Mouse (Mus musculus): ENCODE data around the gene Zfp457. TPM values are rescaled to one million over a fixed set of nuclear protein-coding genes. Genes with fewer than 3 reads are reported as not detected.
A peak's percentile ranks its signal among the peaks of the same experiment; 100 is the strongest.
"Not testable (repeated sequence)": the region's sequence is repeated elsewhere in the genome, so short reads cannot be mapped to it uniquely, and the experiment has no call there.

The Zfp457 gene
- 1 to 10 TPM; 1.1 TPM for total RNA-seq (2021)
- long read RNA-seq, experiment 1, result 0 reads
- long read RNA-seq, experiment 2, result 0 reads

GRCm38 (mm10) chr13:67305822-67306672 lies at the start of gene Zfp457:
Zfp457 (minus strand) TSS chr13:67306485.
- peak; percentile 52 to 81 for DNase-seq (ENCODE audit: low spot score in 2 of 2)

- DNase-seq (ENCODE audit: low spot score in 2 of 2), result no peak
These were observed 45.6 kb upstream of the Zfp457 start for GRCm38 (mm10) chr13:67351854-67352253.

- DNase-seq (ENCODE audit: low spot score in 2 of 2), result no peak
These were observed 37.1 kb upstream of the Zfp457 start for GRCm38 (mm10) chr13:67343422-67343821.

GRCm38 (mm10) chr13:67332877-67333276 lies 26.6 kb upstream of the Zfp457 start:
- no peak for DNase-seq (ENCODE audit: low spot score in 2 of 2)

- peak; percentile 45 to 70 for DNase-seq (ENCODE audit: low spot score in 2 of 2)
These were observed 25.9 kb upstream of the Zfp457 start, which contains the start of gene Zfp595 for GRCm38 (mm10) chr13:67332019-67332724. Zfp595 (minus strand) TSS chr13:67332570.

GRCm38 (mm10) chr13:67306718-67307117 lies 433 bp upstream of the Zfp457 start:
- DNase-seq (ENCODE audit: low spot score in 2 of 2), result no peak

GRCm38 (mm10) chr13:67278314-67278713 lies 28.0 kb downstream of the Zfp457 start, which contains the start of gene Zfp458:
Zfp458 (minus strand) TSS chr13:67278466.
- DNase-seq (ENCODE audit: low spot score in 2 of 2), result no peak

- not testable (repeated sequence) for DNase-seq (ENCODE audit: low spot score in 2 of 2)
These were observed 36.8 kb downstream of the Zfp457 start for GRCm38 (mm10) chr13:67269383-67270065.

- DNase-seq (ENCODE audit: low spot score in 2 of 2), result peak in 1 of 2 experiments; percentile 46
These were observed 37.5 kb downstream of the Zfp457 start for GRCm38 (mm10) chr13:67268568-67269369.

Other genes with a start within 250 kb of the Zfp457 start
- gene Zfp712, start 245.3 kb downstream of the Zfp457 start, total RNA-seq (2021), result 1 to 10 TPM; 1.5 to 1.8 TPM
- gene Zfp708, start 208.5 kb downstream of the Zfp457 start, total RNA-seq (2021), result 1 to 10 TPM; 1.3 to 1.7 TPM
- gene Gm28557, start 197.9 kb downstream of the Zfp457 start, total RNA-seq (2021), result 1 to 10 TPM; 2.0 to 2.3 TPM
- under 1 TPM; 0.15 to 0.26 TPM for gene Rslcan18, start 190.2 kb downstream of the Zfp457 start, total RNA-seq (2021)
- gene Zfp759, start 184.8 kb downstream of the Zfp457 start, total RNA-seq (2021), result 1 to 10 TPM; 2.8 to 3.4 TPM
- 1 to 10 TPM; 1.8 to 2.4 TPM for gene Rsl1, start 133.3 kb downstream of the Zfp457 start, total RNA-seq (2021)
- gene Zfp455, start 112.0 kb downstream of the Zfp457 start, total RNA-seq (2021), result 1 to 10 TPM in 1 of 2 experiments, under 1 TPM in 1; 0.81 to 1.1 TPM
- 1 to 10 TPM; 2.4 to 2.9 TPM for gene Zfp458, start 28.0 kb downstream of the Zfp457 start, total RNA-seq (2021)
- gene Zfp595, start 26.1 kb upstream of the Zfp457 start, total RNA-seq (2021), result 1 to 10 TPM; 1.7 to 2.7 TPM
- gene Gm28044, start 54.1 kb upstream of the Zfp457 start, total RNA-seq (2021), result 1 to 10 TPM in 1 of 2 experiments, under 1 TPM in 1; 0.93 to 1.5 TPM
- 1 to 10 TPM; 1.3 to 1.5 TPM for gene Zfp953, start 54.1 kb upstream of the Zfp457 start, total RNA-seq (2021)
- gene Gm28041, start 69.2 kb upstream of the Zfp457 start, total RNA-seq (2021), result not detected
- under 1 TPM; 0.47 to 0.61 TPM for gene Zfp456, start 69.3 kb upstream of the Zfp457 start, total RNA-seq (2021)
- 1 to 10 TPM; 2.0 to 2.4 TPM for gene Zfp429, start 93.3 kb upstream of the Zfp457 start, total RNA-seq (2021)
- under 1 TPM; 0.49 to 0.86 TPM for gene Zfp459, start 114.9 kb upstream of the Zfp457 start, total RNA-seq (2021)
- gene Zfp874a, start 145.1 kb upstream of the Zfp457 start, total RNA-seq (2021), result 1 to 10 TPM; 4.0 to 5.5 TPM
- gene Zfp874b, start 177.8 kb upstream of the Zfp457 start, total RNA-seq (2021), result 1 to 10 TPM; 5.5 to 6.4 TPM
- gene Zfp58, start 194.1 kb upstream of the Zfp457 start, total RNA-seq (2021), result 1 to 10 TPM; 4.4 to 5.8 TPM
- not detected for gene Gm26965, start 219.7 kb upstream of the Zfp457 start, total RNA-seq (2021)
- gene Zfp87, start 219.7 kb upstream of the Zfp457 start, total RNA-seq (2021), result 1 to 10 TPM; 8.4 to 8.6 TPM
- gene Zfp748, start 247.3 kb upstream of the Zfp457 start, total RNA-seq (2021), result 1 to 10 TPM; 5.5 to 5.6 TPM

Measured in gastrocnemius, postnatal 4 days (tissue).